Mouse (Mus musculus) urinary bladder, postnatal 10 days (tissue): Measurements from ENCODE around the gene Arhgap27.

Experiments used
- DNase-seq: peaks from one replicate; pipeline ENCODE4 v3.0.0; 2022; ENCODE audit warnings: low spot score

Arhgap27 gene

GRCm38 (mm10) chr11:103356032-103356571, 7.4 kb downstream of the Arhgap27 start:
- no peak for DNase-seq

GRCm38 (mm10) chr11:103355251-103355650, 8.2 kb downstream of the Arhgap27 start:
- DNase-seq: no peak

- no peak for DNase-seq
Measured at GRCm38 (mm10) chr11:103354033-103354432, 9.5 kb downstream of the Arhgap27 start.

- no peak for DNase-seq
Measured at GRCm38 (mm10) chr11:103352239-103352814, 11.2 kb downstream of the Arhgap27 start.

- DNase-seq: no peak
Measured at GRCm38 (mm10) chr11:103350711-103351315, 12.7 kb downstream of the Arhgap27 start.

- DNase-seq: no peak
Measured at GRCm38 (mm10) chr11:103349699-103350098, 13.8 kb downstream of the Arhgap27 start.

GRCm38 (mm10) chr11:103346657-103347056, 16.8 kb downstream of the Arhgap27 start:
- no peak for DNase-seq

- no peak for DNase-seq
Measured at GRCm38 (mm10) chr11:103346236-103346635, 17.3 kb downstream of the Arhgap27 start.

- no peak for DNase-seq
Measured at GRCm38 (mm10) chr11:103345408-103346091, 17.9 kb downstream of the Arhgap27 start.

- DNase-seq: no peak
Measured at GRCm38 (mm10) chr11:103344494-103345332, 18.8 kb downstream of the Arhgap27 start.

GRCm38 (mm10) chr11:103343881-103344280, 19.6 kb downstream of the Arhgap27 start:
- DNase-seq: no peak

GRCm38 (mm10) chr11:103343063-103343462, 20.4 kb downstream of the Arhgap27 start:
- DNase-seq: no peak

GRCm38 (mm10) chr11:103340677-103341076, 22.8 kb downstream of the Arhgap27 start:
- DNase-seq: no peak

GRCm38 (mm10) chr11:103340130-103340529, 23.4 kb downstream of the Arhgap27 start:
- DNase-seq: no peak

GRCm38 (mm10) chr11:103339414-103340119, 23.9 kb downstream of the Arhgap27 start:
- DNase-seq: no peak

GRCm38 (mm10) chr11:103338671-103339070, 24.8 kb downstream of the Arhgap27 start:
- DNase-seq: no peak

- no peak for DNase-seq
Measured at GRCm38 (mm10) chr11:103338119-103338518, 25.4 kb downstream of the Arhgap27 start.

- DNase-seq: no peak
Measured at GRCm38 (mm10) chr11:103337180-103337579, 26.3 kb downstream of the Arhgap27 start.

- DNase-seq: no peak
Measured at GRCm38 (mm10) chr11:103335561-103335960, 27.9 kb downstream of the Arhgap27 start.

GRCm38 (mm10) chr11:103334925-103335324, 28.6 kb downstream of the Arhgap27 start:
- DNase-seq: peak; percentile 46

GRCm38 (mm10) chr11:103333719-103334398, 29.6 kb downstream of the Arhgap27 start:
- DNase-seq: no peak
